Mouse (Mus musculus): Measurements from ENCODE around the gene Ccdc136. TPM values are rescaled to one million over a fixed set of nuclear protein-coding genes. Genes with fewer than 3 reads are reported as not detected.

Ccdc136 gene
- polyA plus RNA-seq, 1 experiment from 2014 or later: 23.4 TPM

- under 1% methylated on average over 27 of the region's 27 CpGs for WGBS
- peaks cover 18% of the 10 kb centered on the region for H3K36me3 ChIP-seq
- no peaks in the 10 kb centered on the region for H3K9me3 ChIP-seq
- peak; percentile 94 for DNase-seq (ENCODE audit: low spot score)
- peak overlapping the region; percentile 74 for H3K4me3 ChIP-seq
- H3K4me1 ChIP-seq: peaks cover 74% of the 10 kb centered on the region
- H3K27me3 ChIP-seq (ENCODE audit: insufficient read depth, poor library complexity, severe bottlenecking): peaks cover 28% of the 10 kb centered on the region
- H3K27ac ChIP-seq: peak overlapping the region; percentile 93
Observed at GRCm38 (mm10) chr6:29433804-29434795, 38.0 kb downstream of the Ccdc136 start.

GRCm38 (mm10) chr6:29434911-29435691, 39.0 kb downstream of the Ccdc136 start:
- Histone ChIP-seq H3K27ac (peak overlapping the region; percentile 93), H3K4me3 (peak overlapping the region; percentile 74), H3K9me3 (no peaks in the 10 kb centered on the region), H3K4me1 (peaks cover 70% of the 10 kb centered on the region), H3K27me3 (ENCODE audit: insufficient read depth, poor library complexity, severe bottlenecking) (peaks cover 28% of the 10 kb centered on the region), H3K36me3 (peaks cover 28% of the 10 kb centered on the region)
- WGBS: 2% methylated on average over 13 of the region's 13 CpGs
- DNase-seq (ENCODE audit: low spot score): peak; percentile 88

GRCm38 (mm10) chr6:29435940-29436451, 39.9 kb downstream of the Ccdc136 start:
- peaks cover 37% of the 10 kb centered on the region for H3K36me3 ChIP-seq
- H3K27me3 ChIP-seq (ENCODE audit: insufficient read depth, poor library complexity, severe bottlenecking): peaks cover 22% of the 10 kb centered on the region
- H3K4me1 ChIP-seq: peaks cover 64% of the 10 kb centered on the region
- H3K9me3 ChIP-seq: no peaks in the 10 kb centered on the region
- H3K27ac ChIP-seq: peak overlapping the region; percentile 93
- peak overlapping the region; percentile 74 for H3K4me3 ChIP-seq
- no peak for DNase-seq (ENCODE audit: low spot score)
- WGBS: 1% methylated on average over 6 of the region's 6 CpGs

GRCm38 (mm10) chr6:29436461-29436934, 40.4 kb downstream of the Ccdc136 start:
- peaks cover 59% of the 10 kb centered on the region for H3K4me1 ChIP-seq
- H3K27me3 ChIP-seq (ENCODE audit: insufficient read depth, poor library complexity, severe bottlenecking): peaks cover 21% of the 10 kb centered on the region
- 6% methylated on average over 11 of the region's 11 CpGs for WGBS
- H3K4me3 ChIP-seq: peak overlapping the region; percentile 74
- H3K36me3 ChIP-seq: peaks cover 42% of the 10 kb centered on the region
- no peaks in the 10 kb centered on the region for H3K9me3 ChIP-seq
- H3K27ac ChIP-seq: peak overlapping the region; percentile 93
- DNase-seq (ENCODE audit: low spot score): no peak

GRCm38 (mm10) chr6:29439251-29439650, 43.1 kb downstream of the Ccdc136 start:
- Histone ChIP-seq H3K4me3 (no peak overlapping the region), H3K9me3 (no peaks in the 10 kb centered on the region), H3K36me3 (peaks cover 70% of the 10 kb centered on the region), H3K4me1 (peaks cover 34% of the 10 kb centered on the region), H3K27ac (no peak overlapping the region), H3K27me3 (ENCODE audit: insufficient read depth, poor library complexity, severe bottlenecking) (peaks cover 2% of the 10 kb centered on the region)
- WGBS: 77% methylated on average over 4 of the region's 4 CpGs
- DNase-seq (ENCODE audit: low spot score): no peak

GRCm38 (mm10) chr6:29439789-29440188, 43.7 kb downstream of the Ccdc136 start:
- 82% methylated on average over 6 of the region's 6 CpGs for WGBS
- peaks cover 75% of the 10 kb centered on the region for H3K36me3 ChIP-seq
- H3K27me3 ChIP-seq (ENCODE audit: insufficient read depth, poor library complexity, severe bottlenecking): no peaks in the 10 kb centered on the region
- H3K4me3 ChIP-seq: no peak overlapping the region
- H3K27ac ChIP-seq: no peak overlapping the region
- DNase-seq (ENCODE audit: low spot score): no peak
- no peaks in the 10 kb centered on the region for H3K9me3 ChIP-seq
- peaks cover 29% of the 10 kb centered on the region for H3K4me1 ChIP-seq

- 72% methylated on average over 11 of the region's 11 CpGs for WGBS
- DNase-seq (ENCODE audit: low spot score): no peak
- peaks cover 99% of the 10 kb centered on the region for H3K36me3 ChIP-seq
- no peaks in the 10 kb centered on the region for H3K9me3 ChIP-seq
- no peak overlapping the region for H3K27ac ChIP-seq
- no peak overlapping the region for H3K4me3 ChIP-seq
- H3K27me3 ChIP-seq (ENCODE audit: insufficient read depth, poor library complexity, severe bottlenecking): no peaks in the 10 kb centered on the region
- peaks cover 3% of the 10 kb centered on the region; the same call in 1 of the 2 replicates for H3K4me1 ChIP-seq
Observed at GRCm38 (mm10) chr6:29444773-29445172, 48.7 kb downstream of the Ccdc136 start.

- 91% methylated on average over 7 of the region's 7 CpGs for WGBS
- H3K4me1 ChIP-seq: peaks cover 2% of the 10 kb centered on the region; the same call in 1 of the 2 replicates
- no peak for DNase-seq (ENCODE audit: low spot score)
- peaks cover 99% of the 10 kb centered on the region for H3K36me3 ChIP-seq
- no peak overlapping the region for H3K27ac ChIP-seq
- H3K27me3 ChIP-seq (ENCODE audit: insufficient read depth, poor library complexity, severe bottlenecking): no peaks in the 10 kb centered on the region
- H3K9me3 ChIP-seq: no peaks in the 10 kb centered on the region
- no peak overlapping the region for H3K4me3 ChIP-seq
Observed at GRCm38 (mm10) chr6:29445354-29445753, 49.2 kb downstream of the Ccdc136 start.

GRCm38 (mm10) chr6:29449858-29450257, 53.7 kb downstream of the Ccdc136 start:
- 36% methylated on average over 4 of the region's 4 CpGs for WGBS
- H3K4me3 ChIP-seq: no peak overlapping the region
- H3K9me3 ChIP-seq: no peaks in the 10 kb centered on the region
- H3K27me3 ChIP-seq (ENCODE audit: insufficient read depth, poor library complexity, severe bottlenecking): no peaks in the 10 kb centered on the region
- H3K4me1 ChIP-seq: no peaks in the 10 kb centered on the region
- DNase-seq (ENCODE audit: low spot score): no peak
- H3K27ac ChIP-seq: no peak overlapping the region
- H3K36me3 ChIP-seq: peaks cover 98% of the 10 kb centered on the region

GRCm38 (mm10) chr6:29450667-29451066, 54.6 kb downstream of the Ccdc136 start:
- WGBS: 97% methylated on average over 6 of the region's 6 CpGs
- Histone ChIP-seq H3K36me3 (peaks cover 98% of the 10 kb centered on the region), H3K9me3 (no peaks in the 10 kb centered on the region), H3K27me3 (ENCODE audit: insufficient read depth, poor library complexity, severe bottlenecking) (no peaks in the 10 kb centered on the region), H3K4me3 (no peak overlapping the region), H3K27ac (no peak overlapping the region), H3K4me1 (no peaks in the 10 kb centered on the region)
- DNase-seq (ENCODE audit: low spot score): no peak

GRCm38 (mm10) chr6:29461502-29461901, 65.4 kb downstream of the Ccdc136 start:
- H3K27me3 ChIP-seq (ENCODE audit: insufficient read depth, poor library complexity, severe bottlenecking): no peaks in the 10 kb centered on the region
- no peak overlapping the region for H3K4me3 ChIP-seq
- H3K36me3 ChIP-seq: peaks cover 50% of the 10 kb centered on the region
- no peaks in the 10 kb centered on the region for H3K9me3 ChIP-seq
- no peak for DNase-seq (ENCODE audit: low spot score)
- WGBS: 58% methylated on average over 7 of the region's 7 CpGs
- no peaks in the 10 kb centered on the region for H3K4me1 ChIP-seq
- H3K27ac ChIP-seq: no peak overlapping the region

- Histone ChIP-seq H3K27me3 (ENCODE audit: insufficient read depth, poor library complexity, severe bottlenecking) (no peaks in the 10 kb centered on the region), H3K4me3 (no peak overlapping the region), H3K9me3 (no peaks in the 10 kb centered on the region), H3K27ac (no peak overlapping the region), H3K4me1 (peaks cover 2% of the 10 kb centered on the region), H3K36me3 (peaks cover 31% of the 10 kb centered on the region)
- WGBS: 64% methylated on average over 3 of the region's 3 CpGs
- no peak for DNase-seq (ENCODE audit: low spot score)
Observed at GRCm38 (mm10) chr6:29463388-29463787, 67.3 kb downstream of the Ccdc136 start.
